Mouse (Mus musculus): ENCODE data around the gene Arpc1b.

- no peak for TF ChIP-seq EP300 (optimal IDR thresholded peaks at IDR 0.05)
- TF ChIP-seq CTCF (IDR thresholded peaks at IDR 0.05; ENCODE audit: low read depth): no peak
Observed at GRCm38 (mm10) chr5:145130191-145130590, 16.2 kb downstream of the Arpc1b start.
